Mouse (Mus musculus) stomach, embryonic 16.5 days (tissue): ENCODE measurements around the gene Gjd3. TPM values are rescaled to one million over a fixed set of nuclear protein-coding genes. Genes with fewer than 3 reads are reported as not detected.

Experiments
- ATAC-seq: fragments of 200-750 bp; cut with Nextera tagmentation; 2 replicates; pipeline ENCODE4 v1.8.0; 2017; ENCODE audit warnings: moderate number of reproducible peaks, moderate TSS enrichment; ENCODE audit not compliant: insufficient read depth, low FRiP score
- H3K27ac ChIP-seq: fragments of 300-500 bp; sonication (generic); 2 replicates; pipeline ENCODE4 v1.5.1; 2014; ENCODE audit warnings: low read length
- H3K27me3 ChIP-seq: fragments of 300-500 bp; sonication (generic); 2 replicates; pipeline ENCODE4 v1.6.1; 2014; ENCODE audit warnings: low read length, control low read depth, mixed read lengths; ENCODE audit not compliant: control insufficient read depth, insufficient read depth
- H3K36me3 ChIP-seq: fragments of 300-500 bp; sonication (generic); 2 replicates; pipeline ENCODE4 v1.6.1; 2014; ENCODE audit warnings: low read length; ENCODE audit not compliant: control insufficient read depth, insufficient read depth
- H3K4me1 ChIP-seq: fragments of 300-500 bp; sonication (generic); 2 replicates; pipeline ENCODE4 v1.6.1; 2014; ENCODE audit warnings: low read length, control low read depth, mixed read lengths; ENCODE audit not compliant: control insufficient read depth, insufficient read depth
- H3K4me2 ChIP-seq: fragments of 300-500 bp; sonication (generic); 2 replicates; pipeline ENCODE4 v1.6.1; 2014; ENCODE audit warnings: low read depth, low read length, mixed read lengths
- H3K4me3 ChIP-seq: fragments of 300-500 bp; sonication (generic); replicated peaks from 2 replicates; pipeline ENCODE4 v1.5.1; 2014; ENCODE audit warnings: mild to moderate bottlenecking, low read length
- H3K9ac ChIP-seq: fragments of 300-500 bp; sonication (generic); 2 replicates; pipeline ENCODE4 v1.6.1; 2014; ENCODE audit warnings: low read length
- H3K9me3 ChIP-seq: fragments of 300-500 bp; sonication (generic); replicated peaks from 2 replicates; pipeline ENCODE4 v1.6.1; 2016; ENCODE audit warnings: low read length, control low read depth; ENCODE audit not compliant: control insufficient read depth
- WGBS: fragments of 180-500 bp; shearing (Covaris S2); extraction: QIAGEN DNeasy Blood & Tissue Kit; methylation state at CpG from one replicate; pipeline ENCODE4 v1.1.7; 2014; 5-methylcytosine and 5-hydroxymethylcytosine counted together
- polyA plus RNA-seq: library from polyadenylated mRNA; unstranded; fragments of >200 nt; fragmentation: Nextera tagmentation; extraction: Ambion mirVana; gene quantifications from 2 replicates; pipeline ENCODE4 v1.2.1, GENCODE M21; 2015

Gjd3 gene
- polyA plus RNA-seq, 1 experiment from 2014 or later = 0.44 TPM

DNA sequence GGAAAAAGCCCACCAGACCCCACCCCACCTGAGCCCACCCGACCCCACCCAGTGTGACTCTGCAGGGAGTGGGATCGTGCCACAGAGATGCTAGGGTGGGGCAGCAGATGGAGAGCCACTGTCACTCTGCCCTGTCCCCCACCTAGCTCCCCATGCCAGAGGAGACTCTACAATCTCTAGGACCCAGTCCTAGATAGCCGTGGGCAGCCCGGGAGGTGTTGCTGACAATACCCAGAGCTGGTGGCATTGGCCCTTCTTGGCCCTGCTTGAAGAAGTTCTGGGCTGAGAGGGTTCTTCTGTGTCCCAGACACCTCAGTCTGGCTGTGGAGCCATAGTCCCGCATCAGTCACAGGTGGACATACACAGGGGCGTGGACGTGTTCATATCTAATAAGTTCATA is 2.7 kb upstream of the Gjd3 start:
- 86% methylated on average over 7 of the region's 7 CpGs for WGBS

DNA sequence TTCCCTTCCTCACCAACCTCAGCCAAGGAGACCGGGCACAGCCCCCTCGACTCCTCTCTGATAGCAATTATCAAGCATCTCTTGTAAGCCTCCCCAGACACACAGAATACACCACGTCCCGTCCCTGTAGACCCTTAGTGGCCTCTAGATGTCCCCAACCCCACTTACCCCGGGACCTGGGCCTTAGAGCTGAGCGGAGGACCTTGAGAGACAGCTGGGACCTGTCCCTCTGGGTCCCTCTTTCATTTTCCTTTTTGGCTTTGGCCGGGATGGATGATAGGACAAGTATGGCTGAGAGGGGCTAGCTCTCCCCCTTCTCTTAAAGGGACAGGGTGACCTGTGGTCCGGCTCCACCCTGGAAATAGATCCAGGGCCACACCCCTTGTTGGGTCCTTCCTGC is 735 bp upstream of the Gjd3 start:
- no peak overlapping the region for H3K9ac ChIP-seq
- H3K27me3 ChIP-seq = 0 out of 2 replicates have a peak, but pooled peaks cover 2% of the 10 kb centered on the region
- H3K36me3 ChIP-seq = no peaks in the 10 kb centered on the region
- 46% methylated on average over 8 of the region's 8 CpGs for WGBS
- ATAC-seq = no peak
- peaks cover 7% of the 10 kb centered on the region; the same call in 1 of the 2 replicates for H3K4me1 ChIP-seq
- no peaks in the 10 kb centered on the region for H3K9me3 ChIP-seq
- no peak overlapping the region for H3K4me2 ChIP-seq
- H3K27ac ChIP-seq = no peak overlapping the region
- H3K4me3 ChIP-seq = no peak overlapping the region

More for the DNA sequence above, 2.7 kb upstream of the Gjd3 start:
- H3K9ac ChIP-seq = no peak overlapping the region
- peaks cover 7% of the 10 kb centered on the region; the same call in 1 of the 2 replicates for H3K4me1 ChIP-seq
- 0 out of 2 replicates have a peak, but pooled peaks cover 2% of the 10 kb centered on the region for H3K27me3 ChIP-seq
- H3K9me3 ChIP-seq = no peaks in the 10 kb centered on the region
- no peak for ATAC-seq
- no peak overlapping the region for H3K27ac ChIP-seq
- no peaks in the 10 kb centered on the region for H3K36me3 ChIP-seq
- H3K4me2 ChIP-seq = no peak overlapping the region
- no peak overlapping the region for H3K4me3 ChIP-seq

DNA sequence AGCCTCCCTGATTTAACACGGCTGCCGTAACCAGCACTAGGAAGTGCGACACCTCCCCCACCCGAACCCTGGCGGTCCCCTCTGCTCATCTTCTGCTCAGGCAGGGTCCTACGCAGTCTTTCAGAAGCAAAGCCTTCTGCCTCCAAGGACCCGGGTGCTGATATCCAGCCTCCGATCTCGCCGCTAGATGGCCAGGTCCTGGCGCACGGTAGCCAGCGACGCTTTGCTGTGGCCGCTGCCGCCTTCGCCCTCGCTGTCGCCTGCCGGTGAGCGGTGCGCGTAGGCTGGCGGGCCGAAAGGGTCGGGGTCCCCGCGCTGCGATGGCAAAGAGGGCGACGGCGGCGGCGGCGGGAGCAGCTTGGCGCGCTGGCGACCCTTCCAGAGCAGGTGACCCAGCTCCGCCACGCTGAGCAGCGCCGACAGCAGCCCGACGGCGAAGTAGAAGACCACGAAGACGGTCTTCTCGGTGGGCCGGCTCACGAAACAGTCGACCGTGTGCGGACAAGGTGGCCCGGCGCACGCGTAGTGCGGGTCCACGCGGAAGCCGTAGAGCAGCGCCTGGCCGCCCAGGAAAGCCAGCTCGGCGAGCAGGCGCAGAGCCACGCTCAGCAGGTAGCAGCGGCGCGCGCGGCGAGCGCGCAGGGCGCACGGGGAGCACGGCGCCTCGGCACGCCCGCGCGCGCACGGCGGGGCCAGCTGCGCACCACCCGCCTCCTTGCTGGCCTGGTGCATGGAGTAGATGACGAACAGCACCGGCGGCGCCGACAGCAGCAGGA is 631 bp downstream of the Gjd3 start:
- ATAC-seq = peak; percentile 71
- no peaks in the 10 kb centered on the region for H3K9me3 ChIP-seq
- no peak overlapping the region for H3K27ac ChIP-seq
- H3K27me3 ChIP-seq = 0 out of 2 replicates have a peak, but pooled peaks cover 2% of the 10 kb centered on the region
- peak overlapping the region; percentile 65 for H3K9ac ChIP-seq
- under 1% methylated on average over 94 of the region's 94 CpGs for WGBS
- H3K4me1 ChIP-seq = peaks cover 7% of the 10 kb centered on the region; the same call in 1 of the 2 replicates
- H3K4me3 ChIP-seq = peak overlapping the region; percentile 50
- peak overlapping the region; percentile 99 for H3K4me2 ChIP-seq
- no peaks in the 10 kb centered on the region for H3K36me3 ChIP-seq

- Histone ChIP-seq H3K4me2 (peak overlapping the region; percentile 99), H3K27ac (no peak overlapping the region), H3K27me3 (0 out of 2 replicates have a peak, but pooled peaks cover 2% of the 10 kb centered on the region), H3K4me3 (peak overlapping the region; percentile 50), H3K9me3 (no peaks in the 10 kb centered on the region), H3K9ac (peak overlapping the region; percentile 65), H3K36me3 (no peaks in the 10 kb centered on the region), H3K4me1 (peaks cover 7% of the 10 kb centered on the region; the same call in 1 of the 2 replicates)
- no peak for ATAC-seq
- 31% methylated on average over 20 of the region's 20 CpGs for WGBS
These were observed 1.4 kb downstream of the Gjd3 start for GRCm38 (mm10) chr11:98981289-98981996.

- Histone ChIP-seq H3K4me3 (no peak overlapping the region), H3K9ac (no peak overlapping the region), H3K36me3 (no peaks in the 10 kb centered on the region), H3K27me3 (0 out of 2 replicates have a peak, but pooled peaks cover 2% of the 10 kb centered on the region), H3K4me2 (no peak overlapping the region), H3K4me1 (peaks cover 7% of the 10 kb centered on the region; the same call in 1 of the 2 replicates), H3K27ac (no peak overlapping the region), H3K9me3 (no peaks in the 10 kb centered on the region)
- ATAC-seq = no peak
- WGBS = 74% methylated on average over 4 of the region's 5 CpGs
These were observed 3.5 kb downstream of the Gjd3 start for GRCm38 (mm10) chr11:98979356-98979755.

DNA sequence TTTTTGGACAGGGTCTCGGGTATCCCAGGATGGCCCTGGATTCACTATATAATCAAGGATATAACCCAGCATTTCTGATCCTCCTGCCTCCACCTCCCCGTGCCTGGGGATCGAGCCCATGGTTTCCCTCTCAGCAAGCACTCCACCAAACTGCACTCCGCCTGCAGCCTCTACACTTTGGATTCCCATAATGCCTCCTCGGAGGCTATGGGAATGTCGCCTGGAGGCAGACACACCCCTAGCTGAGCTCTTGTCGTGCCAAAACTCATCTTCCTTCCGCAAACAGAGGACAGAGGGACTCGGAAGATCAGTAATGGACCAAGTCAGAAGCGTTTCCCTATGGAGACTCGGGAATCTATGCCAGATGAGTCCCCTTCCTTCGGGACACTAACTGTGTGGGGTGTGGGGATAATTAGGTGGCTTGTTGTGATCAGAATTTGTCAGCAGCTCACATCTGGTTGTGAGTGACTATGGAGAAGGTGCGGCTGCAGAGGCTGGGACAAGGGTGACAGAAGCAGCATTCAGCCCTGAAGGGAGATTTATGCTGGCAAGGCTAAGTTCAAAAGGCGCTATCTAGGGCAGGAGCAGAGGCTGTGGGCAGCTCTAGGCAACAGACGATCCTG is 4.2 kb downstream of the Gjd3 start:
- Histone ChIP-seq H3K4me2 (no peak overlapping the region), H3K27me3 (0 out of 2 replicates have a peak, but pooled peaks cover 2% of the 10 kb centered on the region), H3K36me3 (no peaks in the 10 kb centered on the region), H3K4me1 (peaks cover 7% of the 10 kb centered on the region; the same call in 1 of the 2 replicates), H3K4me3 (no peak overlapping the region), H3K9ac (no peak overlapping the region), H3K9me3 (no peaks in the 10 kb centered on the region), H3K27ac (no peak overlapping the region)
- 60% methylated on average over 15 of the region's 15 CpGs for WGBS
- no peak for ATAC-seq

DNA sequence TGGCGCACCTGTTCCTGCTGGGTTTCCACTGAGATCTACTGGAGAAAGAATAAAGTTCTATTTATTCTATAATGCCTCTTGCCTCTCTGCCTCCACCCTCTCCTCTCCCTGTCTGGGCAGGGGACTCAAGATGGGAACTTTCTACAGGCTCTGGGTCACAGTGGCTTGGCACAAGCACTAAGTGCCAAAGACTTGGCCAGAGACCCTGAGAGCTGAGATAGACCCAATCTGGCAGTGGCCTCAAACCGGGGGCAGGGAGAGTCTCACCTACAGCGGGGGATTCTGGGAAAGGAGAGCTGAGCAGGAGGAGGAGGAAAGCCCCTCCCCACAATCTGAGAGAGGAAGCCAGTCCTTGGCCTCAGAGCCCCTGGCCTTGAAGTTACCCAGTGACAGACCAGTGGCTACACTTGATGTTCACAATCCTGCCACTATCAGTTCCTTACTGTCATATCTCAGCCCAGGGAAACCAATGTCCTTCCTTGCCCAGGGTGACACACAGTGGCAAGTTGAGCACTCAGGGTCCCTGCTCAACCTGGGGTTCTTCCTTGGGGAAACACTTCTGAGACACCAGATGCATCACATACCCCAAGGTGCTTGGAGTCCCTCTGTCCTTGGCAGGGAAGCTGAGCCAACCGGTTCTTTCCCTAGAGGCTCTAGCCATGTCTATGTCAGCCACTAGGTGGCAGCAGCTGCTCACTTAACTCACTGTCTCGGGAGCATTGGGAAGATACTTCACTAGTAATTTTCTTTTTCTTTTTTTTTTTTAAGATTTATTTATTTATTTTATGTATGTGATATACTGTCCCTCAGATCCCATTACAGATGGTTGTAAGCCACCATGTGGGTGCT is 7.7 kb downstream of the Gjd3 start:
- Histone ChIP-seq H3K4me1 (peaks cover 10% of the 10 kb centered on the region), H3K4me3 (no peak overlapping the region), H3K27me3 (no peaks in the 10 kb centered on the region), H3K9ac (no peak overlapping the region), H3K27ac (no peak overlapping the region), H3K36me3 (peaks cover 14% of the 10 kb centered on the region; the same call in 1 of the 2 replicates), H3K9me3 (no peaks in the 10 kb centered on the region), H3K4me2 (no peak overlapping the region)
- WGBS = 48% methylated on average over 5 of the region's 5 CpGs
- ATAC-seq = no peak

DNA sequence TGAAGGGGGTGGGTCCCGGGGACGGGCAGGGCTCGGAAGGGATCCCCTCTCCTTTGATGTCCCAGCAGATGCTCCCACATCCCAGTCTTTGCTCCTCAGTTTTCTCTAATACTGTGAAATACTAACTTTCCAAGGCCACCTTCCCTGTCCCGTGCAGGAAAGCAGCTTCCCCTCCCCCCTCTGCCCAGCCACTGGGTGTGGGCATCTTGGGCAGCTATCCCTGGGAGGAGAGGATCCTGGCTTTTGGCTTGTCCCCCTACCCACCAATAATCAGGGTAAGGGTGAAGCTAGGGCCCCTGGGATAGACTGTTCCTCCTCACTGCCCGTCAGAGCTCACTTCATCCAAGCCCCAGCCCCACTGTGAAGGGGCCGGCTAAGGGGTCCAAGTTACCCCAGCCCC is 8.6 kb downstream of the Gjd3 start:
- Histone ChIP-seq H3K36me3 (peaks cover 21% of the 10 kb centered on the region), H3K4me1 (peaks cover 18% of the 10 kb centered on the region), H3K9me3 (no peaks in the 10 kb centered on the region), H3K27ac (no peak overlapping the region), H3K27me3 (no peaks in the 10 kb centered on the region), H3K4me3 (no peak overlapping the region), H3K9ac (no peak overlapping the region), H3K4me2 (no peak overlapping the region)
- 82% methylated on average over 6 of the region's 6 CpGs for whole genome bisulfite sequencing
- ATAC-seq = no peak
